Mouse (Mus musculus) lung, adult 18-20 months (tissue): ENCODE measurements around the gene Map3k5.

ENCODE experiments used
- DNase-seq, 2 experiments: peaks; one replicate each; pipeline ENCODE4 v3.0.0; 2022; ENCODE audit warnings: mixed read lengths in 2 of 2

Gene Map3k5

GRCm38 (mm10) chr10:20010018-20010417 is 75.7 kb downstream of the Map3k5 start:
- DNase-seq: no peak

GRCm38 (mm10) chr10:20018406-20018805 is 84.1 kb downstream of the Map3k5 start:
- no peak for DNase-seq

- no peak for DNase-seq
Observed at GRCm38 (mm10) chr10:20018806-20019205, 84.5 kb downstream of the Map3k5 start.

GRCm38 (mm10) chr10:20021256-20021655 is 87.0 kb downstream of the Map3k5 start:
- DNase-seq: no peak

- no peak for DNase-seq
Observed at GRCm38 (mm10) chr10:20021670-20022468, 87.6 kb downstream of the Map3k5 start.

GRCm38 (mm10) chr10:20022608-20023340 is 88.5 kb downstream of the Map3k5 start:
- DNase-seq: no peak

- no peak for DNase-seq
Observed at GRCm38 (mm10) chr10:20023524-20023923, 89.3 kb downstream of the Map3k5 start.

GRCm38 (mm10) chr10:20024891-20025290 is 90.6 kb downstream of the Map3k5 start:
- DNase-seq: no peak

GRCm38 (mm10) chr10:20025781-20026520 is 91.7 kb downstream of the Map3k5 start:
- no peak for DNase-seq

GRCm38 (mm10) chr10:20030703-20031102 is 96.4 kb downstream of the Map3k5 start:
- no peak for DNase-seq

- DNase-seq: peak; percentile 42 to 43
Observed at GRCm38 (mm10) chr10:20031936-20032335, 97.7 kb downstream of the Map3k5 start.

- DNase-seq: no peak
Observed at GRCm38 (mm10) chr10:20036375-20036774, 102.1 kb downstream of the Map3k5 start.

- no peak for DNase-seq
Observed at GRCm38 (mm10) chr10:20036846-20037245, 102.6 kb downstream of the Map3k5 start.

- DNase-seq: no peak
Observed at GRCm38 (mm10) chr10:20039531-20039930, 105.3 kb downstream of the Map3k5 start.

- DNase-seq: peak; percentile 52 to 63
Observed at GRCm38 (mm10) chr10:20040116-20040515, 105.8 kb downstream of the Map3k5 start.

GRCm38 (mm10) chr10:20040677-20041076 is 106.4 kb downstream of the Map3k5 start:
- no peak for DNase-seq

GRCm38 (mm10) chr10:20042081-20042480 is 107.8 kb downstream of the Map3k5 start:
- DNase-seq: no peak

- no peak for DNase-seq
Observed at GRCm38 (mm10) chr10:20044051-20044450, 109.8 kb downstream of the Map3k5 start.

- peak; percentile 58 to 86 for DNase-seq
Observed at GRCm38 (mm10) chr10:20045733-20046495, 111.6 kb downstream of the Map3k5 start.

GRCm38 (mm10) chr10:20056859-20057644 is 122.8 kb downstream of the Map3k5 start:
- DNase-seq: no peak

- no peak for DNase-seq
Observed at GRCm38 (mm10) chr10:20058031-20058430, 123.8 kb downstream of the Map3k5 start.

- DNase-seq: no peak
Observed at GRCm38 (mm10) chr10:20058841-20059240, 124.6 kb downstream of the Map3k5 start.
